Mouse (Mus musculus) megakaryocyte progenitor cell, adult 5-6 weeks (primary cell): ENCODE results near the gene Mrpl18. TPM values are rescaled to one million over a fixed set of nuclear protein-coding genes. Genes with fewer than 3 reads are reported as not detected.
"Not testable (repeated sequence)": the region's sequence is repeated elsewhere in the genome, so short reads cannot be mapped to it uniquely, and the experiment has no call there.

Experiments used
- ATAC-seq: replicated peaks from 2 replicates; pipeline ENCODE4 v1.8.0; 2016; ENCODE audit warnings: mild to moderate bottlenecking, moderate TSS enrichment, inconsistent platforms; ENCODE audit not compliant: poor library complexity
- total RNA-seq, 2 experiments: library from RNA; stranded (forward) in 1 of 2; stranded (reverse) in 1 of 2; fragments of 157-497, 149-512 nt in 1 of 2; fragments of 200-1000 nt in 1 of 2; gene quantifications; 2 replicates each; pipeline versions ENCODE4 v1.2.3 to v1.2.4; 2015 to 2017

Gene Mrpl18
- total RNA-seq (2015) (168 and 184 TPM in 2 replicates), total RNA-seq (2017) (213 TPM in 2 replicates)

- ATAC-seq = peak; percentile 92
These were observed at the start of gene Mrpl18 for GRCm38 (mm10) chr17:12915881-12916583. TSS of gene Mrpl18 (minus strand) at chr17:12916345.

DNA sequence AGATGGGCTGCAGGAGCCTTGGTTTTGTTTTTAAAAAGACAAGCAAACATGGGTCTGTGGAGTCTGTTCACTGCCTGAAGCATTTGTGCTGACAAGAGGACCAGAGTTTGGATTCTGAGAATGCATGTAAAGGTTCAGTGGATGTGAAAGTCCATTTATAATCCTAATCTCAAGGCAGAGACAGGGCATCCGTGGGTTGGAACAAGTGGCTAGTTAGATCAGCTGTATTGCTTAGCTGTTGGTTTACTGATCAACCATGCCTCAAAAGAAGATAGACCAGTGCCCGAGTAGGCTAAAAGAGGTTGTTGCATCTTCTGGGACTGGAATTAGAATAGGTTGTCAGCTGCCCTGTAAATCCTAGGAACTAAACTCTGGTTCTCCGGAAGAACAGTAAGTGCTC is 47.3 kb upstream of the Mrpl18 start:
- no peak for ATAC-seq

- ATAC-seq = peak; percentile 94
These were observed 44.3 kb upstream of the Mrpl18 start, which contains the start of gene Acat2 for GRCm38 (mm10) chr17:12960331-12960873. TSS of gene Acat2 (minus strand) at chr17:12960747.

DNA sequence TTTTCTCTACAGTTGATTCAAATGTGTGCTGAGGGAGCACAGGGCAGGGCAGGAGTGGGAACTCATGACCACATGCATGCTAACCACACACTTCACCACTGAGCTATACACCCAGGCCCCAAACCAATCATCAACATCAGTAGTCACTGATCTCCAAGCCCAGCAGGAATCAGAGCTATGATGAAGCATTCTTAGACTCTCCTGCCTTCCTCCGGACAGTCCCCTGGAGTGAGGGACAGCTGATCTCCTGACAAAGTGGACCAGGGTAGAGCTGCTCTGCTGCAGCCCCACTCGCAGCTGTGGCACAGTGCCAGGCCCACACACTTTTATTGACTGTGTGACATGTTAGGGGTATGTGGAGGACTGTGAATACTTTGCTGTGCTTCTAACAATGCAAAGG is 43.2 kb upstream of the Mrpl18 start:
- ATAC-seq = not testable (repeated sequence)

- no peak for ATAC-seq
These were observed 40.5 kb upstream of the Mrpl18 start for GRCm38 (mm10) chr17:12956664-12957063.

GRCm38 (mm10) chr17:12949669-12950068 is 33.5 kb upstream of the Mrpl18 start:
- ATAC-seq = no peak

DNA sequence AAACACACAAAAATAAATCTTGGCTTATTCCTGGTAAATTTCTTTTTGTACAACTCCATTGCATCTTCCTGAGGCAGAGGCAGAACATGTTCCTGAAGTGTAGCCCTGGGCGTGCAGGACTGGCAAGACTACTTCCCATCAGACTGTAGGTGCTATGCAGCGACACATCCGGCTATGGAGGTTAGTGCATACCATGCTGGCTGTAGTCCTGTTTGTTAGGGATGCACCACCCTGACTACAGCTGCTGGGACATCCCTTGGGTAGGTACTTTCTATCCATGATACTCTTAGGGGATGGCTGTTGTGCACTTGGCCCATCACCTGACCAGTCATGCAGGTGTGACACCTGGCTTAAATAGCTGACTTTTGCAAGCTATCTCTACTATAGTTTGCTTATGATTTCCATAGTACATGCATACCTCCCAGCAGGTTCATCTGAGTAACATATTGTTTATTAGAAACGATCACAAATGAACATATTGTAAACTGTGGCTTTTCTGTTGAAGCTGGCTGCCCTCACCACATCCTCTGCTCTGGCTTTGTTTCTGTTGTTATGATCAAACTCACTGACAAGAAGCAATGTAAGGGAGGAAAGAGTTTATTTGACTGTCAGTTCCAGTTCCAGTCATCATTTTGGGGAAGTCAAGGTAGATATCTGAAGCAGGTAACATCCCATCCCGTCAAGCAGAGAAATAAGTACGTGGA is 26.5 kb upstream of the Mrpl18 start:
- no peak for ATAC-seq

DNA sequence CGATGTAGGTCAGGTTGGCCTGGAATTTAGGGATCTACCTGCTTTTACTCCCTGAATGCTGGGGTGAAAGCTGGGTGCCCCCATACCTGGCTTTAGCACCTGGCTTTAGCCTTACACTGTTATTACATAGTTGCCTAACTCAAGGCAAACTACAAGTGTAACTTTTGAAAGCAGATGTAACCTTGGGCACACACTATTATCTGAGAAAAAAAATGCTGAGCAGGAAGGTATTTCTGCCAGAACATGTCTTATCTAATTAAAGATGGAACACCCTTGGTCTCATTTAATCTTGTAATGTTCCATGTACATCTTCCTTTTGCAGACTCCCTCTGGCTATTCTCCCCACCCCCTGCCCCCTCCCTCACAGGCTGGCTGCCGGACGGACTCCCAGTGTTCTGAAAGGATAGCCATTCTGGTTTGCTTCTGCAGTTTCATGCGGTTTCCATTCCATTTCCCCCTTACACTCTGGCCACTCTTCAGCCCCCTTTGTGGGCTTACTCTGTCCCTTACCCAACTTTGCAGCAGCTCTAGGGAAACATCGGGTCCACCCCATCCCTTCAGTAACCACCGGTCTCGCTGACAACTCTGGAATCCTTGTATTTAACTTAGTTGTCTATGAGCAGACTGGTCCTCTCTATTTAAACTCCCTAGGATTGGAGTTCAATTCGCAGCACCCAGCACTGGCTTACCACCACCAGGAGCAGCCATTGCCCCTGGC is 25.6 kb upstream of the Mrpl18 start:
- ATAC-seq = peak; percentile 18; the same call in 1 of the 2 replicates

- ATAC-seq = peak; percentile 59
These were observed 24.1 kb upstream of the Mrpl18 start, which contains the start of gene Acat3 for GRCm38 (mm10) chr17:12940151-12940805. TSS of gene Acat3 (minus strand) at chr17:12940600.

GRCm38 (mm10) chr17:12939377-12940148 is 23.4 kb upstream of the Mrpl18 start:
- ATAC-seq = peak; percentile 23

- ATAC-seq = no peak
These were observed 21.9 kb upstream of the Mrpl18 start for GRCm38 (mm10) chr17:12938077-12938476.

DNA sequence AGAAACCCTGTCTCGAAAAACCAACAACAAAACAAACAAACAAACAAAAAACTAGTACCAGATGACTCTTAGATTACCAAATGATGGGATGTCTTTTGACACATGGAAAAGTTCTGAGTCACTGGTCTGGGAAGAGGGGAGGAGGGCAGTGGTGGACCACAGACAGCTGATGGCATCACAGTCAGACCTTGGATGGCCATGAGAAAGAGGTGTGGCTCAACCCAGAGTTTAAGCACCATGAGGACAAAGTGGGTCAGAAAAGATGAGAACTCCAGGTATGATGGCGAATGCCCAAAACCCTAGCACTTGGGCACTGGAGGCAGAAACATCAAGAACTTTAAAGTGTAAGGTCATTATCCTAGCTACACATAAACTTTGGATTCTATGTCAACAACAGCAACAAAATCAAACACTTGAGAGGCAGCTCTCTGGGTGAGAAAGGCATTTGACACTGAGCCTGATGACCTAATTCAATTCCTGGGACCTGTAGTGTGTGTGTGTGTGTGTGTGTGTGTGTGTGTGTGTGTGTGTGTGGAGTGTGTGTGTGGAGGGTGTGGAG is 21.3 kb upstream of the Mrpl18 start:
- no peak for ATAC-seq

DNA sequence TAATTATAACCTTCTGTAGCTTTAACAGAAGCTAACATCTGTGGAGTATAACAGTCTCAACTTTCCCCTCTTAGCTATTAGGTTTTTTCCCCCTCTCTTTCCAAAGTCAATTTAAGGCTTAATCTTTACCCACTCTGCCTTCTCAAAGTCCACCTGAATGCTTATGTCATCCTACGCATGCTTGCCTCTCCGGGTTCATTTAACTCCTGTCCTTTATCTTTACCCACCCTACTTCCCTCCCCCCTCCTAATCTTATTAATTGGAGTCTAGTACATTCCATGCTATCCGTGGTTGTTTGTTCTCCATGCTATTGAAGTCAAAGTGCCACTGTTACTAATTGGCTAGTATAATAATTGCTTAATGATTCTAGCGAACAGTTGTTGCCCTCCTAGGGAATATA is 19.6 kb upstream of the Mrpl18 start:
- no peak for ATAC-seq

GRCm38 (mm10) chr17:12931576-12931975 is 15.4 kb upstream of the Mrpl18 start:
- ATAC-seq = not testable (repeated sequence)

DNA sequence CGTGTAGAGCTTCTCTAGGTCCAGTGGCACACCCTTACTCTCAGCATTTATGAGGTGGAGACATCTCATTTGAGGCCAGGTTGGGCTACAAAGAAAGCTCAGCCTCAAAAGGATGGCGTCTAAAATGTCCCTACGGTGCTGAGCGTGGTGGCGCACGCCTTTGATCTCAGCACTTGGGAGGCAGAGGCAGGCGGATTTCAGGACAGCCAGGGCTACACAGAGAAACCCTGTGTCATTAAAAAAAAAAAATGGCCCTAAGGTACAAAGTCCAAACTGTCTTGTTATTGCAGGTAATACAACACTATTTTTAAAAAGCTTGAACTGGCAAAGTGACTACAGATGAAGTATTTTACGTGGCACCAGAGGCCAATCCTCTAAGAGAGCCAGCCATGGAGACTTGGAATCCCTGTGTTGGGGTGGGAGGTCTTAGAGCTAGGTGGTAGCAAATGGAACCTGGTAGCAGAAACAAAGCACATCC is 9.6 kb upstream of the Mrpl18 start:
- no peak for ATAC-seq

GRCm38 (mm10) chr17:12925001-12925400 is 8.9 kb upstream of the Mrpl18 start:
- no peak for ATAC-seq

DNA sequence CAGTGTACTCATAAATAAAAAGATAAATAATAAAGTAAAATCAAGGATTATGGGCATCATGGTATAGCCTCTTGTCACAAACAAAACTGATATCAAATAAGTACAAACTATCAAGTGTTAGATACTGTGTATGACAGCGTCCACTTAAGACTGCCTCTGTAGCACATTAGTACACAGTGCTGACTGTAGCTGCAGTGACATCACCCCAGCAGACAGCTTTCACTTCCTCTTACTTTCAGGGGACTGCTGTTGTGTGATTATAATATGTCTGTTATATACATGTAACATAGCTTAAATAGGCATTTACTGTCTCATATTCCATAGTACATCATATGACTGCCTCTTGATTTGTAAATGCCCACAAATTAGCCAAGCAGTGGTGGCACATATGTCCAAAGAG is 4.9 kb upstream of the Mrpl18 start:
- peak; percentile 28; the same call in 1 of the 2 replicates for ATAC-seq

DNA sequence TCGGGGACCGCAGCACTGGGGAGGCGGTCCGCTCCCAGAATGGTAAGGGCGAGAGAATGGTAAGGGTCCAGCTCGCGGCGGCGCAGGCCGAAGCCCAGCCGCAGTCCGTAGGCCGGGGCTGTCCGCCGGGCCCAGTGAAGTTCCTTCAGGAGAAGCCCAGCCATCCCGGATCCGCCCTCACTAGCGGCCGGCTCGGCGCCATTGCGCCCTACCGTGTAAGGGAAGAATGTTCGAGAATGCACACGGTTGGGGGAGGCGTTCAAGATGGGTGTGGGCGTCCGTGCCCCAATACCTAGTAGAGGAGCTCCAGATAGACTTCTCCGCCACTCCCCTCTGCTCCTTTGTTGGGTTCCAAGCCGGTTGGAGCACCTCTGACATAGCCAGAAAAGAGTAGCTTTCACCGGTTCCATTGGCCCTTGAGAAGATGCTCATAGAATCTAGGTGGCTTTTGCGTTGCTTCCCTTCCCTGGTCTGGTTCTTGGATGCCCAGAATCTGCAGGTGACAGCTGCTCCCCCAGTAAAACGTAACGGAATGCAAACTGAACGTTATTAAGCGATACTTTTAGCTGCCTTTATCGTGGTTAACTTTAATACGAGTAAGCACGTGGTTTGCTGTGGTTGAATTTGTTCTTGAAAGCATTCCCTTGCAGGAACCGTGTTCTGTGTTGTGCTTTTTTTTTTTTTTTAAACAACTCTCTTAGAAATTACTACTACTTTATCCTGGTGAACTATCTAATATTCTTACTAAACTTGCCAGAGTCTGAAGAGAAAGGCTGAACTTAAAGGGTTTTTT is 639 bp upstream of the Mrpl18 start:
- ATAC-seq = peak; percentile 49

- peak; percentile 4 for ATAC-seq
These were observed 661 bp downstream of the Mrpl18 start, which contains the start of gene Tcp1 for GRCm38 (mm10) chr17:12915488-12915880. TSS of gene Tcp1 (plus strand) at chr17:12915701.
